Mouse (Mus musculus) activated CD4-positive, CD25-positive, alpha-beta regulatory T cell, adult 4 months (primary cell): Measurements from ENCODE around the gene Olfr1224-ps1. TPM values are rescaled to one million over a fixed set of nuclear protein-coding genes. Genes with fewer than 3 reads are reported as not detected.
"Not testable (repeated sequence)": the region's sequence is repeated elsewhere in the genome, so short reads cannot be mapped to it uniquely, and the experiment has no call there.

ENCODE experiments used
- ATAC-seq: one replicate; pipeline ENCODE4 v1.8.0; 2017
- polyA plus RNA-seq, 2 experiments: library from polyadenylated mRNA; unstranded; fragments of 100-300 nt; shearing (Covaris generic); gene quantifications; one replicate each; pipeline ENCODE4 v1.2.1; 2017

The Olfr1224-ps1 gene
- polyA plus RNA-seq = not detected

DNA sequence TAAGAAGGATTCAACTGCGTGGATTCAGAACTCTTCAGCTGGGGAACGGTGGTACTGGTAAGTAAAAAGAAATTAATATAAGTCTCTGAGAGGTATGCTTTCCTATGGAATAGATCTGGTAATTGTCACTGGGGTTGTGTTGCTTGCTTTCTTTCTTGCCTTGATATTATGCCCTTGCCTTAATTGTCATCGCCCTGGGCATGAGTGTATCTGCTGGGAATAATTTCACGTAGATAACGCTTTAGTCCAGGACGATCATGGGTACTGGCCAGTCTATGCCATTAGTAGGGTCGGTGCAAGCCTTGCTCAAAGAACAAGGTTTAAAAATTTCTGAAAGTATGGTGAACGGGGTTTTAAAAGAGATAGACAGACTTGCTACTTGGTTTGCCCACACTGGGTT is at the start of gene Olfr1224-ps1:
Olfr1224-ps1 (minus strand) TSS at position 101 of the 400 bp plus-strand sequence.
- not testable (repeated sequence) for ATAC-seq

DNA sequence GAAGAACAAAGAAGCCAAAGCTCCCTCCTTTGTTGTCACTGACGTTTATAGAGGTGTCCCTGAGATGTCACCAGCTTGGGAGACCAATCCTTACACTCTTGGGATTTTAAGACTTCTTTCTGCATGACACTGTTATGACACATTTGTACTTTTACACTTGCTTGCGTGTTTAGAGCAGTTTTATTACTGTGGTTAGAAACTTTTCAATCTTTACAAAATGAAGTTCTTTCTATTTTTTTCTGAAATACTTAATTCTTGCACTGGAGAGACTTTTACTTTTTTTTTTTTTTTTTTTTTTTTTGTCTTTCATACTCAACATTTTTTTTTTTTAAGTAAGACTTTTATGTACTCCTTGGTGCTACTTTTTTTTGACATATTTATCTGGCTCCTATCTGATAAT is 36.1 kb upstream of the Olfr1224-ps1 start, which contains the start of gene Olfr1226:
Olfr1226 (minus strand) TSS at position 101 of the 400 bp plus-strand sequence.
- no peak for ATAC-seq

DNA sequence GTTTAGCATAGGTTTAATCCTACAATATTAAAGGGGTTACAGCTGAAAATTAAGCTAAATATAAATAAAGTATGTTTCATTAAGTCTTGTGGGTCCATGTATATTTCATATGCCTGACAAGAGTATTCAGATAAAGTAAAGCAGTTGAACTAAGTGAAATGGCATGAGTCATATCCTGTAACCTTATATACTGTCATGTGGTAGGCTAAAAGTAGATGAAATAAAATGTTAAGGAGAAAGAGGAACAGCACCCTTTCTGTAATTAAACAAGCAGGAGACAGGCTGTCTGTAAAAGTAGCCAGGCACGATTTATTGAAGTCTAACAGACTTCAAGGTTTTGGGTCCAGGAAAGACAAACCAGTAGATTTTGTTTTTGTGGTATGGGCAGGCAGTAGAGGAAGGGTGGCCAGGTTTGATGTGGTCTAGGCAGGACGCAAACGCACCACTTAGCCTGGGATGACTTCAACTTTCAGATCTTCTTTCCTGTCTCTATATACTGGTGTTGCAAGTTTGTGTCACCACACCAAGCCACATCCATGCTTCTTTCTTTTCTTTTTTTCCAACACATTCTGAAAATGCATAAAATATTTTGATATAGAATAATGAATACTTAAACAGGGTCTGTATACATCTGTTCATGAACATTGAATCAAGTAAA is 32.6 kb upstream of the Olfr1224-ps1 start:
- no peak for ATAC-seq

DNA sequence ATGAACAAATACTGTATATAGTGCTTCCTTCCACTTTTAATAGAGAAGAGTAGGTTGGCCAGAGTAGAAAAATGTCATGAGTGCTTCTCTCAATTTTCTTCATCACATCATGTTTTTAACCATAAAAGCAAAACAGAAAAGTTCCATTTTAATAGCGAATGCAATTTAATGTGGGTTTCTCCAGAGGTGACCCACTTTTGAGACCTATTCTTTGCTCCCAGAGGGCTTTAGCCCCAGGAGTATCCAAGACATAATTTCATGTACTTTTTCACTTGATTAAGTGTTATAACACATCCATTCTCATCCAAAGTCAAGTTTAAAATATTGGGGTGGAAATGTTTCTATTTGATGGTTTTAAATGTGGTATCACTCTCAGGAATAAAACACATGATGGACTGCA is 10.7 kb upstream of the Olfr1224-ps1 start, which contains the start of gene Olfr1225:
Olfr1225 (minus strand) TSS at position 101 of the 400 bp plus-strand sequence.
- no peak for ATAC-seq

DNA sequence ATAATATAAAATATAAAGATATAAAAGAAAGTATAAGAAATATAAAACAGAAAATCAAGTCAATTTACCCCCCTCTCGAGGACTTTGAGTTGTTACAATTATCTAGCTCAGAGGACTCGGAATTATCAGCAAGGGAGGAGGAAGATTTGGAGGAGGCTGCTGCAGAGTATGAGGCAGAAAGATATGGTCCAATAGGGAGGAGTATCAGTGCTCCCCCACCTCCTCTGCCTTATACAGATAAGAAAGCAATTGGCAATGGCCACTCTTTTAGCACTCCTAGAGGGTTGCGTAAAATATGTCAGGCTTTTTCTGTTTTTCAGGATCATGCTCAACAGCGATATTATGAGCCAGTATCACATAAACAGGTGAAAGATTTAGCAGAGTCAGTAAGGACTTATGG is 820 bp upstream of the Olfr1224-ps1 start:
- ATAC-seq = not testable (repeated sequence)

DNA sequence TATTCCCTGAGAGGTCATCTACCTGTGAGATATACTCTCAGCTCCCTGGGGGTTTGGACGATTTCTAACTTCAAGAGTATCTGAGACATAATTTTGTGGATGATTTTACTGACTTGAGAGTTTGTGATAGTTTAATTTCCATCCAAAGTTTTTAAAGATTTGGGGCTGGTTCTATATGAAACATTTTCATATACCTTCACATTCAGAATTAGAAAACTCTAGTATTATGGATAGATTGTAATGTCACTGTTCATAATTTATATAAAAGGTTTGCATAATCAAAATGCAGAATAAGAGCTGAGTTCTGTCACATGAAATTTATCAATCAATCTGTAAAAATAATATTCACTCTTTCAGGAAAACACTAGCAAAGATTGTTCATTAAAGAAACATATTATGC is 12.4 kb downstream of the Olfr1224-ps1 start, which contains the start of gene Olfr1223:
Olfr1223 (minus strand) TSS at position 101 of the 400 bp plus-strand sequence.
- no peak for ATAC-seq

DNA sequence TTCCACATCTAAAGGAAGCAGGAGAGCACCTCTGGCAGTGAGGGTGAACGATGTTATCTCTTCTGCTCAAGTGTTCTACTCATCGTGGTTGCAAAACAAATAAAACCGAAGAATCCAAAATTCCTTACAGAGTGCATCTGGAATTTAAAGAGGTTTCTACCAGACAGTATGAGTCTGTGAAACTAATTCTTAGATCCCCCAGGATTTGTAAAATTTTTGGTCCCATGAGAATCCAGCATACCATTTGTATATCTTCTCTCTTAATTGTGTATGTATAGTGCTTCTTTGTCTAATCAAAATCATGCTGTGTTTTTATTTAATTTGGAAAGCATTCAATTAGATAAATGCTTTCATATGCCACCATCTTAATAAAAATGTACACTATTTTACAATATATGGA is 30.9 kb downstream of the Olfr1224-ps1 start, which contains the start of gene Olfr1222:
Olfr1222 (minus strand) TSS at position 101 of the 400 bp plus-strand sequence.
- ATAC-seq = no peak

DNA sequence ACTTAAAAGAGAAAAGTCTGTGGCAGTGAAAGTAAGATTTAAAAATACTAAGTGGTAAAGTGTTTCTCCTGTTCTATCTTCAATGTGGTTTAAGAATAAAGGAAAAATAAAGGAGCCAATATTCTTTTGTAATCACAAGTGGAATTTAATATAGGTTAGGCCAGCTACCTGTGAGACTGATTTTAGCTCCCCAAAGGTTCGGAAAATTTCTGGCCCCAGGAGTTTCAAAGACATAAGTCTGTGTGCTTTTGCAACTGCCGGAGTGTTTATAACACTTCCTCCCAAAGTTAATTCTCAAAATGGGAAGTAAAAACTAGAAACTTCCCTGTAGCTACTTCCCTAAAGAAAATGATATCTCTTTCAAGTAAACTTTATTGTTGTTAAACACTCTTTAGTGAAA is 46.7 kb downstream of the Olfr1224-ps1 start, which contains the start of gene Olfr1221:
Olfr1221 (minus strand) TSS at position 101 of the 400 bp plus-strand sequence.
- no peak for ATAC-seq

DNA sequence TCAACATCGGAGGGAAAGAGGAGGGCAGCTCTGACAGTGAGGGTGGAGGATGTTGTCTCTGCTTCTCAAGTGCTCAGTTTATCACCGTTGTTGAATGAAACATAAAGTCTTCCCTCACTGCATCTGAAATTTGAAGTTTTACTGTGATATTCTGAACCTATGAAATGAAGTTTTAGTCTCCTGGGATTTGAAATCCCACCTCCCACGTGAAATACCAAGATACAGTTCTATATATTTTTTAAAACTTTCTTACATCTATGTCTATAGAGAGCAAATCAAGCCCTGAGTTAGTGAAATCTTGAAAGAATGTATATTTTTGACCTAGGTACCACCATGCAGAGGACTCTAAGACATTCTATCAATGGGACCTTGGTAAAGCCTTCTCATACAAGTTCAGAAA is 57.2 kb downstream of the Olfr1224-ps1 start, which contains the start of gene Olfr1220:
Olfr1220 (minus strand) TSS at position 101 of the 400 bp plus-strand sequence.
- ATAC-seq = no peak

DNA sequence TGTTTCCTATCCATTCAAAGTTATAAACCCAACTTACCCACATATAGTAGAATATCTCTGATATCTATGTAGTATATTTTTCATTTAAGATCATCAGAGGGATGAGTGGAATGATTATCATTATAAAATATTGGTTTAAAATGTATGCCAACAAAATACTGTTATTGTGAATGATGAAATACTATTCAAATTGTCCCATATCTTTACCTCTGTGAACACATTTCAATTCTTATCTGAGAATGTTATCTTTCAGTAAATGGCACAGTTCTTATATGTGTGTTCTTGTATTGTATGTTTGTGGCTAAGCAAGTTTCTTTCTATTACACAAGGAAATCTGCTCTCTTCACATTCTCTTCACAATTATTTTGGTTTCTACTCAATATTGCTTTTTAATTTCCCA is 58.2 kb downstream of the Olfr1224-ps1 start:
- ATAC-seq = no peak

Other genes starting within 250 kb of the Olfr1224-ps1 start
- not detected for gene Olfr1209, start 248.9 kb downstream of the Olfr1224-ps1 start, polyA plus RNA-seq
- gene Olfr1211, start 226.0 kb downstream of the Olfr1224-ps1 start, polyA plus RNA-seq = not detected
- not detected for gene Olfr1212, start 210.1 kb downstream of the Olfr1224-ps1 start, polyA plus RNA-seq
- gene Gm13762, start 183.8 kb downstream of the Olfr1224-ps1 start, polyA plus RNA-seq = not detected
- gene Olfr1214, start 171.4 kb downstream of the Olfr1224-ps1 start, polyA plus RNA-seq = not detected
- not detected for gene Olfr1215, start 157.1 kb downstream of the Olfr1224-ps1 start, polyA plus RNA-seq
- not detected for gene Olfr1216, start 145.8 kb downstream of the Olfr1224-ps1 start, polyA plus RNA-seq
- not detected for gene Olfr1217, start 132.0 kb downstream of the Olfr1224-ps1 start, polyA plus RNA-seq
- gene Olfr1218, start 102.9 kb downstream of the Olfr1224-ps1 start, polyA plus RNA-seq = not detected
- not detected for gene Olfr1219, start 80.6 kb downstream of the Olfr1224-ps1 start, polyA plus RNA-seq
- gene Olfr1220, start 57.3 kb downstream of the Olfr1224-ps1 start, polyA plus RNA-seq = under 1 TPM in 1 of 2 experiments, not detected in 1; 0.08 TPM
- not detected for gene Olfr1221, start 46.8 kb downstream of the Olfr1224-ps1 start, polyA plus RNA-seq
- not detected for gene Olfr1222, start 31.0 kb downstream of the Olfr1224-ps1 start, polyA plus RNA-seq
- not detected for gene Olfr1223, start 12.5 kb downstream of the Olfr1224-ps1 start, polyA plus RNA-seq
- gene Olfr1225, start 10.6 kb upstream of the Olfr1224-ps1 start, polyA plus RNA-seq = not detected
- not detected for gene Olfr1226, start 36.0 kb upstream of the Olfr1224-ps1 start, polyA plus RNA-seq
- not detected for gene Olfr1228, start 90.0 kb upstream of the Olfr1224-ps1 start, polyA plus RNA-seq
- gene Olfr1229, start 123.9 kb upstream of the Olfr1224-ps1 start, polyA plus RNA-seq = not detected
- gene Olfr1230, start 133.2 kb upstream of the Olfr1224-ps1 start, polyA plus RNA-seq = not detected
- not detected for gene Olfr1231, start 143.0 kb upstream of the Olfr1224-ps1 start, polyA plus RNA-seq
- not detected for gene Olfr1232, start 165.6 kb upstream of the Olfr1224-ps1 start, polyA plus RNA-seq
- gene Olfr1233, start 178.3 kb upstream of the Olfr1224-ps1 start, polyA plus RNA-seq = under 1 TPM in 1 of 2 experiments, not detected in 1; 0.05 TPM
- gene Olfr1234, start 200.8 kb upstream of the Olfr1224-ps1 start, polyA plus RNA-seq = not detected
- not detected for gene Olfr1238, start 245.6 kb upstream of the Olfr1224-ps1 start, polyA plus RNA-seq